ENCODE assay signal across 8 mouse cellular contexts in the genomic region with DNA sequence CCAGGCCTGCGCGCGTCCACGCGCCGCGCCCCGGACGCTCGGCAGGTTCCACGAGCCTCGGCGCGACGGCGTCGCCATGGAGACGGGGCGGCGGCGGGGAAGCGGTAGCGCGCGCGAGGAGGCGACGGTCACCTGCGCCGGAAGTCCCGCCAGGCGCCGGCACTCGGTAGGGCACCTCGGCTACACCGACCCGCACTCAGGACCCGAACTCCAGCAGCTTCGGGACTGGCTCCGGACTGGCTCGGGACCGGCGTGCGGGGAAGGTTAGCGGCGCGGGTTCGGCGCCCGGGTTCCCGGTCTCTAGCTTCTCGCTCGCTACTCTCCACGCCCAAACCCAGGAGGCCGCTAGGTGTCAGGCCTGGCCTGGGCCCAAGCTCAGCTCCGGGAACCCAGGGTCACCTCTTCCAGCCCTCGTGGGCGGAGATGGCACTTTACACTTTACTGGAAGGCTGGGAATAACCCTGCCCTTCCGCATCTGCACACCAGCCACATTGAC. TPM values are rescaled to one million over a fixed set of nuclear protein-coding genes. Genes with fewer than 3 reads are reported as not detected.
DNase-seq lines count a peak whose midpoint lies in the region; ATAC-seq and TF ChIP-seq lines count a peak whose summit lies in the region.

No protein-coding gene starts in this region.

- TF ChIP-seq CTCF in layer of hippocampus, adult 2 months (conservative IDR thresholded peaks at IDR 0.05): peak; percentile 64
- peak; percentile 30; the same call in 1 of the 2 replicates for TF ChIP-seq CTCF in lung, adult 2 months (IDR thresholded peaks at IDR 0.05; ENCODE audit: insufficient read depth, low read length)

- peak overlapping the region; percentile 70 for H3K9ac ChIP-seq in forebrain, embryonic 12.5 days
- H3K9ac ChIP-seq in neural tube, embryonic 15.5 days (replicated peaks): peak overlapping the region; percentile 65

- H3K4me2 ChIP-seq in forebrain, embryonic 12.5 days: peak overlapping the region; percentile 97
- H3K4me2 ChIP-seq in neural tube, embryonic 15.5 days: peak overlapping the region; percentile 93

- no peaks in the 10 kb centered on the region for H3K36me3 ChIP-seq in forebrain, embryonic 12.5 days (replicated peaks)
- no peaks in the 10 kb centered on the region for H3K36me3 ChIP-seq in neural tube, embryonic 15.5 days

- peak; percentile 62 for ATAC-seq in CD4-positive, CD25-positive, alpha-beta regulatory T cell, adult 4 months
- ATAC-seq in forebrain, embryonic 12.5 days (ENCODE audit: low FRiP score): peak; percentile 77
- peak; percentile 89 for ATAC-seq in neural tube, embryonic 15.5 days (ENCODE audit: low FRiP score)

- no peaks in the 10 kb centered on the region for H3K9me3 ChIP-seq in forebrain, embryonic 12.5 days
- H3K9me3 ChIP-seq in neural tube, embryonic 15.5 days (replicated peaks): no peaks in the 10 kb centered on the region

- intact Hi-C loops in heart, postnatal 25 days (cut with DNase I): no loop called here

- TF ChIP-seq POLR2A in lung, adult 2 months (IDR thresholded peaks at IDR 0.05; ENCODE audit: borderline replicate concordance, extremely low read depth, low read depth, low read length): peak; percentile 11; the same call in 1 of the 2 replicates

- WGBS in forebrain, embryonic 12.5 days: under 1% methylated on average over 59 of the region's 59 CpGs
- under 1% methylated on average over 59 of the region's 59 CpGs for WGBS in lung, adult 2 months
- under 1% methylated on average over 56 of the region's 59 CpGs for WGBS in neural tube, embryonic 15.5 days

- peak; percentile 46 for DNase-seq in brain, embryonic 18.5 days (ENCODE audit: low read depth, low spot score)
- DNase-seq in heart, postnatal 25 days (ENCODE audit: low spot score): peak; percentile 77
- DNase-seq in layer of hippocampus, adult 2 months (ENCODE audit: low spot score in 2 of 2): peak; percentile 48 to 70
- DNase-seq in lung, adult 2 months: peak; percentile 87
- DNase-seq in thymus, postnatal 0 days (ENCODE audit: low spot score): peak; percentile 79

- H3K4me3 ChIP-seq in forebrain, embryonic 12.5 days (replicated peaks): peak overlapping the region; percentile 72
- peak overlapping the region; percentile 68 for H3K4me3 ChIP-seq in layer of hippocampus, adult 2 months
- H3K4me3 ChIP-seq in lung, adult 2 months (replicated peaks; ENCODE audit: extremely low read depth, low read depth, low read length): peak overlapping the region; percentile 73
- H3K4me3 ChIP-seq in neural tube, embryonic 15.5 days (replicated peaks): peak overlapping the region; percentile 70

- peaks cover 39% of the 10 kb centered on the region; the same call in 1 of the 2 replicates for H3K27me3 ChIP-seq in forebrain, embryonic 12.5 days
- no peaks in the 10 kb centered on the region for H3K27me3 ChIP-seq in neural tube, embryonic 15.5 days (replicated peaks)

- H3K4me1 ChIP-seq in forebrain, embryonic 12.5 days: peaks cover 20% of the 10 kb centered on the region
- H3K4me1 ChIP-seq in lung, adult 2 months (ENCODE audit: control insufficient read depth, insufficient read depth, low read length): peaks cover 22% of the 10 kb centered on the region
- H3K4me1 ChIP-seq in neural tube, embryonic 15.5 days: peaks cover 24% of the 10 kb centered on the region

- no peak overlapping the region for H3K27ac ChIP-seq in forebrain, embryonic 12.5 days
- H3K27ac ChIP-seq in layer of hippocampus, adult 2 months: peak overlapping the region; percentile 85
- peak overlapping the region; percentile 54 for H3K27ac ChIP-seq in neural tube, embryonic 15.5 days (replicated peaks)

RNA-seq across cellular contexts. Expression of gene Cyb561, which starts 9.0 kb away (rescaled TPM):
- 1 to 10 TPM in 1 of 2 experiments, under 1 TPM in 1; 0.48 to 1.7 TPM for polyA plus RNA-seq in CD4-positive, CD25-positive, alpha-beta regulatory T cell, adult 4 months (2017; shearing (Covaris generic))
- 13.2 and 14.6 TPM in 2 replicates for polyA plus RNA-seq in forebrain, embryonic 12.5 days (2016; fragmentation: Nextera tagmentation; extraction: Ambion mirVana)
- 10 to 100 TPM in 1 of 2 experiments, 1 to 10 TPM in 1; 7.9 to 11.9 TPM for total RNA-seq in heart, postnatal 25 days (2021)
- total RNA-seq in layer of hippocampus, adult 2 months (2021): 10 to 100 TPM; 47.3 to 49.6 TPM
- 102 and 105 TPM in 2 replicates for polyA plus RNA-seq in lung, adult 2 months (2012; rRNA removed)
- 41.3 and 42.2 TPM in 2 replicates for polyA plus RNA-seq in neural tube, embryonic 15.5 days (2015; fragmentation: Nextera tagmentation; extraction: Ambion mirVana)
- 7.2 and 8.5 TPM in 2 replicates for polyA plus RNA-seq in thymus, postnatal 0 days (2015; fragmentation: Nextera tagmentation; extraction: Ambion mirVana)

RNA-seq across cellular contexts. Expression of gene Ace, which starts 23.6 kb away (rescaled TPM):
- polyA plus RNA-seq in CD4-positive, CD25-positive, alpha-beta regulatory T cell, adult 4 months (2017; shearing (Covaris generic)): not detected
- 0.60 and 0.78 TPM in 2 replicates for polyA plus RNA-seq in forebrain, embryonic 12.5 days (2016; fragmentation: Nextera tagmentation; extraction: Ambion mirVana)
- 10 to 100 TPM; 25.2 to 26.9 TPM for total RNA-seq in heart, postnatal 25 days (2021)
- total RNA-seq in layer of hippocampus, adult 2 months (2021): 1 to 10 TPM; 6.4 to 6.8 TPM
- polyA plus RNA-seq in lung, adult 2 months (2012; rRNA removed): 704 and 832 TPM in 2 replicates
- 4.1 and 4.2 TPM in 2 replicates for polyA plus RNA-seq in neural tube, embryonic 15.5 days (2015; fragmentation: Nextera tagmentation; extraction: Ambion mirVana)
- 0.88 and 1.3 TPM in 2 replicates for polyA plus RNA-seq in thymus, postnatal 0 days (2015; fragmentation: Nextera tagmentation; extraction: Ambion mirVana)

RNA-seq across cellular contexts. Expression of gene Ace3, which starts 50.3 kb away (rescaled TPM):
- polyA plus RNA-seq in CD4-positive, CD25-positive, alpha-beta regulatory T cell, adult 4 months (2017; shearing (Covaris generic)): not detected
- polyA plus RNA-seq in forebrain, embryonic 12.5 days (2016; fragmentation: Nextera tagmentation; extraction: Ambion mirVana): not detected in 2 replicates
- total RNA-seq in heart, postnatal 25 days (2021): not detected
- total RNA-seq in layer of hippocampus, adult 2 months (2021): not detected
- polyA plus RNA-seq in lung, adult 2 months (2012; rRNA removed): 2.2 and 2.4 TPM in 2 replicates
- polyA plus RNA-seq in neural tube, embryonic 15.5 days (2015; fragmentation: Nextera tagmentation; extraction: Ambion mirVana): not detected in 2 replicates
- not detected in 2 replicates for polyA plus RNA-seq in thymus, postnatal 0 days (2015; fragmentation: Nextera tagmentation; extraction: Ambion mirVana)

Comparison
In these comparisons a context has a peak if more than half of its experiments do, and no peak if none do; other contexts are left out.
1. RNA of gene Ace, which starts 23.6 kb away (polyA plus RNA-seq): 704 to 832 TPM in lung, adult 2 months; 4.1 to 4.2 TPM in neural tube, embryonic 15.5 days, 0.88 to 1.3 TPM in thymus, postnatal 0 days, 0.60 to 0.78 TPM in forebrain, embryonic 12.5 days and not detected in CD4-positive, CD25-positive, alpha-beta regulatory T cell, adult 4 months; every median in the first group is over 100 times any median in the second.
2. Peak in every context shown above with its lines, with median percentiles within 50 percentile points of each other: ATAC-seq, DNase-seq and H3K4me3 ChIP-seq.